Mouse (Mus musculus) common myeloid progenitor, adult 5-6 weeks (primary cell): ENCODE results near the gene Adamts20. TPM values are rescaled to one million over a fixed set of nuclear protein-coding genes. Genes with fewer than 3 reads are reported as not detected.
"Not testable (repeated sequence)": the region's sequence is repeated elsewhere in the genome, so short reads cannot be mapped to it uniquely, and the experiment has no call there.

Experiments
- ATAC-seq: replicated peaks from 2 replicates; pipeline ENCODE4 v1.8.0; 2016; ENCODE audit warnings: low read depth, mild to moderate bottlenecking, moderate TSS enrichment, inconsistent platforms; ENCODE audit not compliant: poor library complexity, severe bottlenecking
- total RNA-seq: library from RNA; stranded (forward); fragments of 200-1000, 187-1606 nt; gene quantifications from 2 replicates; pipeline ENCODE4 v1.2.3, GENCODE M21; 2017

Adamts20 gene
- total RNA-seq, result 0.15 TPM in 1 of 2 replicates, not detected in the other

DNA sequence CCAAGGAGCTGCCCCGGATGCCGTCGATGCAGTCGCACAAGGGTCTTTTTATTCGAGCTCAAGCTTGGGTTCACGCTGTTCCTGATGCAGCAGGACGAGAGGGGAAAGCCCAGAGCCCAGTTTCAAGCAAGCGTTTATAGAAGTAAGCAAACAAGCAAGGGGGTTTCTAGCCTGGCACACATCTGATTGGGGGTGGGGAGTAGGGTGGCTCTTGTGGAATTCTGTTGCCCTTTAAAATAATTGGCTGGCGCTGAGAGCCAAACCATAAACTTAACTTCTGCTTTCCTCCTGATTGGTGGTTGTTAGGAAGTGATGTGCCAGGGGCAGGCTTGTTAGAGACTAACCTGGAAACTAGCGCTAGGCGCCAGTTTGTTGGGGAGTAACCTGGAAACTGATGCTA lies at the start of gene Adamts20:
Gene Adamts20, minus strand, starts transcription at position 101 of the 400 bp plus-strand sequence.
- ATAC-seq, result no peak

DNA sequence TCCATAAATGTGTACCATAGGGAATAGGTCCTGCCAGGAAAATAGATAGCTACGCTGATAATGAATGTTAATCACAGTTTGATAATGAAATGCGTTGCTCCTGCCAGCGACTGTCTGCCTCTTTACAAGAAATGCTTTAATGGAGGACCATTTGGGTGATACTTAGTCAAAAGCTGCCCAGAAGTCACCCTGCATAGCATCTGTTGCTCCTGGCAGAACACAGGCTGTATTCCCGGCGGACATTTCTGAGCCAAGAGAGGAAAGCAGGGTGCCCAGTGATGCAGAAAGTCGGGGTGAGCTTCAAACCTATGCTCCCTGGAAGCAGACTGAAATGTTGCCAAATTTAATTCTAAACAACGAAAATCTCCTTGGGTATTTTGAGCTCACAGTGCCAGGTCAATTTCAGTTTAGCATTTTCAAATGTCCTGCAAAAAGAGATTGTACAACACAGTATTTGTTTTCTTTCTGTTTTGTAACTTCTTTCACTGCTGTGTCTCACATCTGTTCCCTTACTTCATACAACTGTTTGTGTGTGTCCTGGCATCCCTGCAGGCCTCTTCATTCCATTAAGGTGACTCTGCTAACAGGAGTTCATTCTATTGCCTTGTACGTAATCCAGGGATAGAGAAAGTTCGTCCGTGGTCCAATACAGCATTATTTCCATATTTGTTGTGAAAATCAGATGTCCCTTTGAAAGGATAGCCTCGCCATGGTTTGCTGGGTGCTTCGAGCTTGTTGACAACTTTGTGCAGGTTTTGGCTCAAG lies 38.4 kb upstream of the Adamts20 start:
- ATAC-seq, result no peak

DNA sequence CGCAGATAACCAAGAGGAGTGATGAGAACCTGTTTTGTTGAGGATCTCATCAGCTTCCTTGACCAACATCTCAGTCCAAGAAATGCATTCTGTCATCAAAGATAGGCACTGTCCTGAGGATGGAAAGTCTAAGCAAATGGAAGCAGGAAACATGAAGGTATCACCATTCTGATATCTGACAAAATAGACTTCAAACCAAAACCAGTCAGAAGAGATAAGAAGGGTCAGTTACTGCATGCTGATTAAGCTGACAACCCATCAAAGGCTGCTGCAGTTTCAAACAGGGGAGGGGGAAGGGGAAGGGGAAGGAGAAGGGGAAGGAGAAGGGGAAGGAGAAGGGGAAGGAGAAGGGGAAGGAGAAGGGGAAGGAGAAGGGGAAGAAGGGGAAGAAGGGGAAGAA lies 34.0 kb upstream of the Adamts20 start:
- ATAC-seq, result no peak

DNA sequence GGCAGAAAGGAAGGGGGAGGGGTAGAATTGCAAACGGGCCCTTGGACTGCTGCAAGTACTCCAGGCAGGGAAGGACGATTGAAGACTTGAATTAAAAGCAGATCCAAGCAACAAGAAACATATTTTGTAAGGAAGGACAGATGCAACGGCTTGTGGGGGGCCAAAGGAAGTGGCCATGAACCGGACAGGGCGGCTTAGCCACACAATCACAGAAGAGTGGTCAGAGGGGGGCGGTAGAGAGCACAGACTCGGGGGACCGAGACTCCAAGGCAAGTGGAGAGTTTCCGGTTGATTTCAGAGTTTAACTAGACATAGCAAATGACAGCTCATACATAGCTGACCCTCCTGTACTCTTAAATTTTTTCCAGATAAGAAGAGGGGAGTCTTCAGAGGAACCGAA lies 30.7 kb upstream of the Adamts20 start:
- ATAC-seq, result no peak

DNA sequence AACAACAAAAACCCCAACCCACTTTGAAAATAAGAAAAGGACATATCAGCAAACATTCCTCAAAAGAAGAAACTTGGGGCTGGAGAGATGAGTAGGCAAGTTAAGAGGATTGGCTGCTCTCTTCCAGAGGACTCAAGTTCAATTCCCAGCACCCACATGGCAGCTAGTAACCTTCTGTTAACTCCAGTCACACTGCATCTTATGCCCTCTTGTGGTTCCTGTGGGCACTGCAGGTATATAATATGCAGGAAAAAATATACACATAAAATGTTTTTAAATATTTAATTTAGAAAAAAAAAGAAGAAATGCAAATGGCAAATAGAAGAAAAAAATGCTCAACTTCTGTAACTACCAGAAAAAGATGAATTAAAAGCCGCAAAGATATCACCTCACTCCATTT lies 29.2 kb upstream of the Adamts20 start:
- ATAC-seq, result no peak

DNA sequence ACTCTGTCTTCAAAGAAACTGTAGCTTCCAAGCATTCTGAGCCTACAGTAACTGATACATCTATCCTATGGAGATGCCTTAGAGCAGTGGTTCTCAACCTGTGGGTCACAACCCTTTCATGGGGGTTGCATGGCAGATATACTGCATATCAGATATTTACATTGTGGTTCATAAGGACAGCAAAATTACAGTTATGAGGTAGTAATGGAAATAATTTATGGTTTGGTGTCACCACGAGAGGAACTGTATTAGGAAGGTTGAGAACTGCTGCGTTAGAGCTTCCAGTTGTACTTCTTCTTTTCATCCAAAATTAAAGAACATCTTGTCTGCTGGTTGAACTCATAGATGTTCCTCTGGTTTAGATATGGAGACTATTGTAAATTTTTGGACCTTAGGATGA lies 24.2 kb upstream of the Adamts20 start:
- no peak for ATAC-seq

DNA sequence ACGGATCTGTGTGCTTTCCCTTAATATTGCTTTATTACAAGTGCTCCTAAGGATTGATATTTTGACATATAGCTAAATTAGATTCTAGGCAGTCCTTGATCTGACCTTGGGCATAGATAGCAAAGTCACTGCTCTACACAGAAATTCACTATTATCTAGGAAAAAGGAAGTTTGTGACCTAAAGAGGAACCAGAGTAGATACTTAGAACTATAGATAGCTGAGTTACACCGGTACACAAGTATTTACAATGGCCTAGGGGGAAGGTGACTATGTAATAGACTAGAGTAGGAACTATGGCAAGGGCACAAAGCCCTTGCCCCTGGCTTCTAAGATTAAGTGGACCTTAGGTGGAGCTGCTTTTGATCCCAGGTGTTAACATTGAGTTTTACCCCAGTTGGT lies 22.8 kb upstream of the Adamts20 start:
- ATAC-seq, result not testable (repeated sequence)

DNA sequence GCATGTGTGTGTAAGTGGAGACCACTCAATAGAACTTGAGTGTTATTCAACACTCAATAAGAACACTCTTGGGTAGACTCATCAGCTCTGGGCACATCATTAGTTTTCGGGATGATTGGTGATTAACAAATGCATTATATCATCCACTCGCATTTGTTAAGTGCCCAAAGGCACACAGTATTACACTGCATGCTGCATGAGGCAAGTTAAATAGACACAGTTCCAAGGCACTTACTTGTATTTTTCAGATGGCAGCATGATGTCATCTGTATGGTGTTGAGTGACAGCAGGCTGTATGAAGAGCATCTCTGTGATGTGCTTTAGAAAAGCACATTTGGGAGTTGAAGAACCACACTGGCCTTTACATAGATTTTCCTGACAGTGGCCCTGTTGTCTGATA lies 17.3 kb upstream of the Adamts20 start:
- no peak for ATAC-seq

DNA sequence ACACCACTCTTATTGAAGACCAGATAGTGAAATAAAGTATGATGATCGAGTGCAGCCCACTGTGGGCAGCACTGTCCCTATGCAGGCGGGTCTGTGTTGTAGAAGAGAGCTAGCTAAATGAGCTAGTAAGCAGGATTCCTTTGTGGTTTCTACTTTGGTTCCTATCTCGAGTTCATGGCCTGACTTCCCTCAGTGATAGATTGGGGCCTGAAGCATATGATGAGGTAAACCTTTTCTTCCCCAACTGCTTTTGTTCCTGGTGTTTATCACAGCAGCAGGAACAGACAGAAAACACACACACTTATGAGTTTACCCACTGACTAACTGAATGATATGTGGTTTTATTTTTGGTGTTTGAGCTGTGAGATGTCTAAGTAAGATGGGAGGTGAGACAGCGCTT lies 15.6 kb upstream of the Adamts20 start:
- peak; percentile 16; the same call in 1 of the 2 replicates for ATAC-seq

DNA sequence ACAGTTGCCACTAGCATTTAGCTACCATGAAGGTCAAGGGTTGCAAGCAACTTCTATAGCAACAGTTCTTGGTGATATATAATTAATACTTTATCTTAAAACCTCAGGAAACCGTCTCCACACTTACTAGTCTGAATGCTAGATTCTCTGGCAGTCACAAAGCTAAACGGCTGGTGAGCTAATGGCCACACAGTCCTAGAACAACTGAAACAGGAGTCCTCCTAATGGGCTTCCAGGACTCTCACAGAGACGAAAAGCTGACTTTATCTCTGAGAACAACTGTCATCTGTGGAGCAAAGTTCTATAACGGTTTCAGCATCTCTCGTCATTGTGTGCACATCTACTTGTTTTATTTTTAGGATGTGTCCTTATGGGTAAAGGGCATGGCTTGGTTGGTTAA lies 15.0 kb upstream of the Adamts20 start:
- ATAC-seq, result 0 out of 2 replicates have a peak, but pooled peaks have one; percentile 16

DNA sequence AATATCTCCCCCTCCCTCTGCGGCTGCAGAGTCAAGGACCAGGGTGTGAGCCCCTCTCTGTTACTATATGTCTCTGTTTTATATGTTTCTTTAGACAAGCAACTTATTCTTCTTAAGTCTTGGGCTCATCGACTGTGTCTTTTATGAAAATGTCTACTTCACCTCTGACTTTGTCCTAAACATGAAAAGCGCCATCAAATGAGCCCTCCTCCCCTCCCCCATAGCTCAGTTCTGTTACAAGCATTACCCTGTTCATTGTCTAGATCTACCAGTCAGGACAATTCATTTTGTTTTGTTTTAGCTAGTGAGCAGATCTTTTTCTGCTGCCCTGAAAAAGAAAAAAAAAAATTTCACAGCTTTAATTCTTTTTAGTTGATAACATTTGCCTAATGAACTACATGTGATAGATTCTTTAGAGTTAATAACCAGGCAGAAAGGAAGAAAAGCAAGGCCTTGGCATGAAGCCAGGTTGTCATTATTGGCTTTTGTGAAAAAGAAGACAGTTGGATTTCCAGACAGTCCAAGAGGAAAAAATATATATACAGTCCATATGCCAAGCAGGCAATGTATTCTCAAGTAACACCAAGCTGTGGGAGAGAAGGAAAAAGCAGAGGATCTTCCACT lies 14.4 kb upstream of the Adamts20 start:
- no peak for ATAC-seq

DNA sequence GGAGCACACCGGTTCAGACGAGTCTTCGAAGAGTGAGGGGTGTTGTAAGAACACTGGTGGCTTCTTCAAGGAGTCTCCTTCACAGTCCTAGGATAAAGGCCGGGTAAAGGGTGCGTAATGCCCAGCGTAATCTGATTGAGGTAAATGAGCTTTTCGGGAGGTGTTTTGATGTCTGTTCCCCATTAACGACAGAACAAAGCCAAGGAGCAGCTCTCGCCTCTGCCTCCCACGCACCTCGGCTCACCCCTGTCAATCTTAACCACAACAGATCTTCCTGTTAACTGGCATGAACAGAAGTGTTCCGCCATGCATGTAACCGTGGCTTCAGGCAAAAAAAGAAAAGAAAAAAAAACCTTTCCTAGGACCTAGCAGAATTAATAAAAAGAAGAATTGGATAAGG lies 13.5 kb upstream of the Adamts20 start:
- peak; percentile 85 for ATAC-seq

DNA sequence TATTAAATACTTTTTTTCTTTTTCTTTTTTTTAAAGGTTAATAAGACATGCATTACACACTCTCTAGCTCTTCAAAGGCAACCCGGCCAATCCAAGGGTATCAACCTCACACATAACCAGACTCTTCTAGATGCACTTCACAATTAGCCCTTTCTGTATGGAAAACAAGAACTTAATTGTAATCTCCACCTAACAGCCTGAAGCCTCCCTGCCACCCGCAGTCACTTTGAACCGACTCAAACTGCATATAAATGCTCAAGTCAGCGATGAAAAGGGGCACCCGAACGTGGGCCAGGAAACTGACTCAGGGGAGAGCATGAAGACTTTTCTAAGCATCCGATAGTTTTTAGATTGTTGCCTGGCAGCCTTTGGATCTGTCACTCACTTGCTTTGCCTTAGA lies 12.1 kb upstream of the Adamts20 start:
- no peak for ATAC-seq

DNA sequence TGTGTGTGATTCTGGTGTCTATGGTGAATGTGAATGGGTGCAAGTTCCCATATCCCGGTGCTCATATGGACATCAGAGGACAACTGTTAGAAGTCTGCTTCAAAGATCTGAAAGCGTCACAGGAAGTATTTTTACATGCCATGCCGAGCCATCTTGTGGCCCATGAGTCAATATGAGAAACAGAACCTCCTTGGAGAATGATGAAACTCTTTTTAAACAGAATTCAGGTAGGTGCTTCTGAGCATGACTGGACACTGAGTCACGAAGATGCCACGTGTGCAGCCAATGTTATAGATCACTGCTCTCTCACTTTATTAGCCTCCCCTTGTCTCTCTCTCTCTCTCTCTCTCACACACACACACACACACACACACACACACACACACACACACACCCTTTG lies 10.8 kb upstream of the Adamts20 start:
- ATAC-seq, result no peak

DNA sequence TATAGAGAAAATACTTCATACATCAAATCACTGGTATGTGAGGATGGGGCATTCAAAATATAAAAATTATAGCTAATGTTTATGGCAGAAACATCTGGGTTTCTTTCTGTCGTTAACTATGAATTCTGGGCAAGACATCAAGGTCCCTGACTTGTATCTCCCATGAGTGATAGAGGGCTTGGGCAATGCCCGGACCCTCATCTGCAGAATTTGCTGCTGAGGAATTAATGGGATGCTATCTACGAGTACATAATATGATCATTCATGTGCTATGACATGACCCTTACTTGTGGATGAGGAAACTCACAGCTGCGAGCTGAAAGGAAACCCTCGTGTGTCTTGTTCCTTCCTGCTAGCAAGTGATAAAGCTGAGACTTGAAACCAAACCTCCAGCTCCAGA lies 5.1 kb upstream of the Adamts20 start:
- no peak for ATAC-seq

DNA sequence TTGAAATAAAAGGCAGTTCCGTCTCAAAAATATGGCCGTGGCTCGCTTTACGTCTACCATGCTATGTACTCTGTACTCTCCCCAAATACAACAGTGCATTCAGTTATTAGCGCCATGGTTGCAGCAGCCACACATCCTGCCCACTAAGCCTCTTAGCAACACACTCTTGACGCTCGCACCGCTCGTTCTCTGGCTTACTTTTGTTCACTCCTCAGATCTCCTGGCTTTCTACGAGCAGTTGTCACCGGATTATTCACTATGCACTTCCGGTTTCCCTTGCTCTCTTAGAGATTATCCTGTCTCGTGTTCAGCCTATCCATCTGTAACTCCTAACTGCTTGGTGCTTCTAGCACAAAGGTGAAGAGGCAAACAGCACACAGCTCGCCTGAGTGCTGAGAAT lies 337 bp downstream of the Adamts20 start:
- no peak for ATAC-seq

DNA sequence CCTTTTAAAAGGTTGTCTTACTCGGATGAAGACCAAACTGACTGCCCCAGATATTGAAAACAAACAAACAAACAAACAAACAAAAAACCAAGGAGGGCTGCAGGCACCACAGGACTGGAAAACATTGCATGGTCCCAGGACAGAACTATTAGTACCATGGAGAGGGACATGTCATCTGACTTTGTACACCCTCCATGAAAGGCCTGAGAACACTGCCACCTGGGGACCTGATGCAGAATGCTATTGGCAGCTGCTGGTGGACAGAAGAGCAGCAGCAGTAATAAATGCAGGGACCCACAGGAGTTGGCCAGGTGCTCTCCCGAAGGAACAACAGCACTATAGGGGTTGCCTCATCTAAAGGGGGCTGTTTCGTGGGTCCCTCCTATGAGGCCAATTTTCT lies 2.0 kb downstream of the Adamts20 start:
- ATAC-seq, result peak; percentile 86

DNA sequence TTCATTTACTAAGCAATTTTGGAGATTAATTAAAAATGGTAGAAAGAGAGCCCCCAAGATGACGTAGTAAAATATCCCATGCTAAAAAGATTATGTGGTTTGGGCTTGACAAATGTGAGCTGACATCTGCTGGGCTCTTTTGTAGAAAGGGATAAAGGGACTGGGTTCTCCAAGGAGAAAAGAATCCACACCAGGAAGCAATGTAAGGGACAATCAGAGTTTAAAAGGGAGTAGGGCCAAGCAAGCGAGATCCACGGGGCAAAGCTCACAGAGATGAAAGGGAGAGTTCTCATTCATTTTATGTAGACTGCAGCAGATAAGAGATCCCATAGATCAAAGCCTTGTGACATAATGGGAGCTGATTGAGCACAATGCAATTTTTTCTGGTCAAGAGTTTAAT lies 3.0 kb downstream of the Adamts20 start:
- no peak for ATAC-seq

DNA sequence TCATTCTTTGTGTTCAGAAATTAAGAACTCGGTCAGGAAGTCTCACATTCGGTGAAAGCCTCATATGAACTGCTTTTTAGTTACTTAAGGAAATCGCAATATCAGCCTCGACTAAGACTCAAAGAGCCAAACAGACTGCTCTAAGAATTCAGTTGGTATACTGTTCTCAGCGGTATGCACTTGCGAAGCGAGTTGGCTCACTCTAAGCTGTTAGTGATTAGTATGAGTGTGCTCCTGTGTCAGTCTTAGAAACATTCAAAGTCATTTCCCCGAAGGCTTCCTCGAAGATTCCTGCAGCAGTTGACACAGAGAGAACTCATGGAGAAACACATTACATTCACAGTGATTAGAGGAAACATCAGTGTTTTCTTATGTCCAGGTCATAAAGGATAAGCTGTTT lies 4.1 kb downstream of the Adamts20 start:
- ATAC-seq, result no peak

DNA sequence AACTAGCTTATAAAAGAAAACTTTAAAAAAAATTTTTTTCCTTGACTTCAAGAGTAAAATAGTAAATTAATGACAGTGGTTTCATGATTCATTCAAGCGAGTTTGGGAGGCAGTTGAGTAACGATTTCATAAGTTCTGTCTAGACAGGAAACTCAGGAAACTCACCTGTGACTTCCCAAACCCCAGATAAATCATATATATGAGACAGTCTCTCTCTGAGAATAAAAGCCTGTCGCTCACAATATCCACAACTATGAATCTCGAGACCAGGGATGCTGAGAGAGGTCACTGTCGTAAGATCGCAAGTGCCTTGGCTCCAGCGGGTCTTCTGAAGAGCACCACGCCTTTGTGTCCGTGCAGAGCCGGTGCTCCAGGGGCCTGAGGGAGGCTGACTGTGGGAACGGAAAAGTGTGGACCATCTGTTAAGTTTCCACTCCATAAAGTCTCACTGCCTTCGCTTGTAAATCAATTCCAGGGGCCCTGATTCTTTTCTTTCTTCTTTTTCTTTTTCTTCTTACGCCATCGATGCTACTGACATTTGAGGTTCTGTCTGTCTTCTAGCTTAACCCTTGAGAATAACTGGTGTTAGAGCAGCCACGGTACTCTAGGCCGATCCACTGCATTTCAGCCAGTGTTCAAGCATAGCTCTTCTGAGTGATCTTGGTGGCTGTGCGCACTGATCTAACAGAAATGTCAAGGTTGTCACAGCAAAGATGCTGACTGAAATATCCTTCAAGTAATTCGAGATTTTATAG lies 7.4 kb downstream of the Adamts20 start:
- ATAC-seq, result no peak

DNA sequence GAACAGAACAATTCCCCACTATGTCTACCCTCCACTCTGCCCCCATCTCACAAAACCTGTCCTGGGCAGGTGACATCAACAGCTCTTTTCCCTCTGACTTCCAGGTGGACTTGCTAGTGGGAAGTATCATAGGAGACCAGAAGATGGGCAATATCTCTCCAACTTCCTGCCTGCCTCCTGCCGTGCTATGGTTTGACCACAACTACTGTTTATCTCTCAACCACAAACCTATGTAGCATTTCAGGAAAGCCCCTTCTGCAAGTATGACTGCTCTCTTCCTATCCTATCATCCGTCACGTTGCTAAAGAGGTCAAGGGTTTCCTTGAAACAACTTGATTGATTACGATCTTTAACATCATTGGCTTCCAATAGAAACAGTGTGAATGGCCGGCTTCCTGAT lies 12.4 kb downstream of the Adamts20 start:
- ATAC-seq, result peak; percentile 92
